Mouse (Mus musculus) heart, postnatal 4 days (tissue): Measurements from ENCODE around the gene Klk1b1. TPM values are rescaled to one million over a fixed set of nuclear protein-coding genes. Genes with fewer than 3 reads are reported as not detected.
"Not testable (repeated sequence)": the region's sequence is repeated elsewhere in the genome, so short reads cannot be mapped to it uniquely, and the experiment has no call there.

ENCODE experiments used
- DNase-seq: peaks from one replicate; pipeline ENCODE4 v3.0.0; 2021
- total RNA-seq, 2 experiments: library from RNA; stranded (reverse); gene quantifications; 2 replicates each; pipeline ENCODE4 v1.2.3; 2021

The Klk1b1 gene
- total RNA-seq, 2 experiments from 2014 or later = not detected

GRCm38 (mm10) chr7:44011868-44012267, 45.3 kb downstream of the Klk1b1 start, which contains the start of gene Klk1b26:
Gene Klk1b26 (plus strand): TSS chr7:44012168.
- not testable (repeated sequence) for DNase-seq

- DNase-seq = not testable (repeated sequence)
These were observed 48.1 kb downstream of the Klk1b1 start for GRCm38 (mm10) chr7:44014666-44015065.

DNA sequence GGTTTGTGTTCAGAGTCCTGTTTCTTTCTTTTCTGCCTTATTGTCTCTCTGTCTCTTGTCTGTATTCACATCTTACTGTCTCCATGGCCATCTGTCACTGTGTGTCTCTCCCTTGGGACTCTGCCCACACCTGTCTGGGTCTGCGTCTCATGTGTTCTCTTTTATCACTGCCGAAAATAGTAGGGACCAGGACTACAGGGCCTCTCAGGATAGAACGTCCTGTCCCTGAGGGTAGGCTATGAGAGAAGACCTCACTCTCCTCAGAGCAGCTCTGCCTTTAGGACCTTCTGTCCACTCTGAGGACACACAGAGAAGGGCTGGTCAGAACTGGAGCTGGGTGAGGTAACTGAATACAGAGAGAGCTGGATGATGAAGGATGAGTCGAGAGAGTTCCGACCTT, 48.5 kb downstream of the Klk1b1 start:
- DNase-seq = no peak

Other genes with a start within 250 kb of the Klk1b1 start
- gene Klk12, start 197.9 kb upstream of the Klk1b1 start, total RNA-seq = not detected
- not detected for gene Klk11, start 192.1 kb upstream of the Klk1b1 start, total RNA-seq
- not detected for gene Klk10, start 185.7 kb upstream of the Klk1b1 start, total RNA-seq
- not detected for gene Klk9, start 174.9 kb upstream of the Klk1b1 start, total RNA-seq
- gene Klk8, start 169.2 kb upstream of the Klk1b1 start, total RNA-seq = 10 to 100 TPM; 10.6 to 17.4 TPM
- gene Klk7, start 155.5 kb upstream of the Klk1b1 start, total RNA-seq = not detected
- gene Klk6, start 142.3 kb upstream of the Klk1b1 start, total RNA-seq = not detected
- gene Klk5, start 124.8 kb upstream of the Klk1b1 start, total RNA-seq = not detected
- not detected for gene Klk4, start 85.6 kb upstream of the Klk1b1 start, total RNA-seq
- not detected for gene Klk15, start 33.0 kb upstream of the Klk1b1 start, total RNA-seq
- not detected for gene Klk1b8, start 16.1 kb upstream of the Klk1b1 start, total RNA-seq
- not detected for gene Klk1b9, start 9.3 kb downstream of the Klk1b1 start, total RNA-seq
- gene Klk1b11, start 29.1 kb downstream of the Klk1b1 start, total RNA-seq = not detected
- not detected for gene Klk1b26, start 45.4 kb downstream of the Klk1b1 start, total RNA-seq
- gene Klk1b27, start 85.5 kb downstream of the Klk1b1 start, total RNA-seq = not detected
- not detected for gene Klk1b21, start 135.6 kb downstream of the Klk1b1 start, total RNA-seq
- gene Klk1b22, start 145.9 kb downstream of the Klk1b1 start, total RNA-seq = not detected
- gene Klk1b16, start 170.0 kb downstream of the Klk1b1 start, total RNA-seq = not detected
- gene Klk1b24, start 221.5 kb downstream of the Klk1b1 start, total RNA-seq = not detected
- not detected for gene Klk1b3, start 231.4 kb downstream of the Klk1b1 start, total RNA-seq
- gene Klk1b4, start 240.7 kb downstream of the Klk1b1 start, total RNA-seq = not detected
- not detected for gene Klk1b5, start 249.2 kb downstream of the Klk1b1 start, total RNA-seq